In genomic region chr11:103262412-103263267, GRCm38 (mm10) we compare ENCODE assay signal across 9 mouse cellular contexts. TPM values are rescaled to one million over a fixed set of nuclear protein-coding genes. Genes with fewer than 3 reads are reported as not detected.
DNase-seq lines count a peak whose midpoint lies in the region; ATAC-seq lines count a peak whose summit lies in the region.
"Had no signal": no experiment of that assay in that cellular context is flagged by ENCODE, and none has a peak within 500 bp of the region (broad histone marks: within the 10 kb centered on the region; RNA-seq: fewer than 3 reads in every experiment).

No protein-coding gene starts in this region.

- DNase-seq in liver: no peak
- DNase-seq in kidney, postnatal 10 days: peak; percentile 59
- DNase-seq in thymus, postnatal 4 days: peak; percentile 78
- DNase-seq in right cerebral cortex, postnatal 25 days: no peak
- no peak for DNase-seq in cerebellum, adult 11 months

- H3K36me3 ChIP-seq in liver, embryonic 12.5 days: no peaks in the 10 kb centered on the region
- no peaks in the 10 kb centered on the region for H3K36me3 ChIP-seq in heart, embryonic 12.5 days
- no peaks in the 10 kb centered on the region for H3K36me3 ChIP-seq in midbrain, embryonic 15.5 days (replicated peaks)

- H3K27ac ChIP-seq in liver, embryonic 12.5 days: no peak overlapping the region
- 0 out of 2 replicates have a peak overlapping the region, but pooled peaks have one; percentile 19 for H3K27ac ChIP-seq in heart, embryonic 12.5 days (ENCODE audit: poor library complexity, severe bottlenecking)
- H3K27ac ChIP-seq in midbrain, embryonic 15.5 days: no peak overlapping the region

- no peak overlapping the region for H3K9ac ChIP-seq in liver, embryonic 12.5 days
- peak overlapping the region; percentile 48; the same call in 1 of the 2 replicates for H3K9ac ChIP-seq in heart, embryonic 12.5 days
- peak overlapping the region; percentile 4; the same call in 1 of the 2 replicates for H3K9ac ChIP-seq in midbrain, embryonic 15.5 days

- 58% methylated on average over 20 of the region's 20 CpGs for WGBS in liver, embryonic 12.5 days (ENCODE audit: insufficient replicate concordance)
- 59% methylated on average over 20 of the region's 20 CpGs for WGBS in heart, embryonic 12.5 days
- WGBS in midbrain, embryonic 15.5 days: 65% methylated on average over 20 of the region's 20 CpGs

- H3K4me1 ChIP-seq in liver, embryonic 12.5 days: peaks cover 58% of the 10 kb centered on the region
- peaks cover 34% of the 10 kb centered on the region for H3K4me1 ChIP-seq in heart, embryonic 12.5 days (replicated peaks)
- peaks cover 53% of the 10 kb centered on the region for H3K4me1 ChIP-seq in midbrain, embryonic 15.5 days

- H3K4me3 ChIP-seq in liver, embryonic 12.5 days: no peak overlapping the region
- H3K4me3 ChIP-seq in heart, embryonic 12.5 days: no peak overlapping the region
- no peak overlapping the region for H3K4me3 ChIP-seq in midbrain, embryonic 15.5 days

- ATAC-seq in liver, embryonic 12.5 days: no peak
- ATAC-seq in heart, embryonic 12.5 days (ENCODE audit: insufficient number of reproducible peaks, low FRiP score): no peak
- ATAC-seq in midbrain, embryonic 15.5 days (replicated peaks): no peak

- peak overlapping the region; percentile 8 for H3K4me2 ChIP-seq in liver, embryonic 12.5 days
- peak overlapping the region; percentile 41; the same call in 1 of the 2 replicates for H3K4me2 ChIP-seq in heart, embryonic 12.5 days
- H3K4me2 ChIP-seq in midbrain, embryonic 15.5 days: 0 out of 2 replicates have a peak overlapping the region, but pooled peaks have one; percentile 14

- 0 out of 2 replicates have a peak, but pooled peaks cover 16% of the 10 kb centered on the region for H3K27me3 ChIP-seq in liver, embryonic 12.5 days (replicated peaks)
- H3K27me3 ChIP-seq in heart, embryonic 12.5 days (replicated peaks): no peaks in the 10 kb centered on the region
- no peaks in the 10 kb centered on the region for H3K27me3 ChIP-seq in midbrain, embryonic 15.5 days (replicated peaks)

- H3K9me3 ChIP-seq in liver, embryonic 12.5 days (replicated peaks): no peaks in the 10 kb centered on the region
- H3K9me3 ChIP-seq in heart, embryonic 12.5 days (replicated peaks): no peaks in the 10 kb centered on the region
- no peaks in the 10 kb centered on the region for H3K9me3 ChIP-seq in midbrain, embryonic 15.5 days

RNA-seq across cellular contexts. Expression of gene Map3k14, which starts 4.6 kb away (rescaled TPM):
- polyA plus RNA-seq in liver, embryonic 12.5 days (2016; fragmentation: Nextera tagmentation; extraction: Ambion mirVana): 0.84 and 0.93 TPM in 2 replicates
- polyA plus RNA-seq in heart, embryonic 12.5 days (2016; fragmentation: Nextera tagmentation; extraction: Ambion mirVana): 2.0 and 2.6 TPM in 2 replicates
- polyA plus RNA-seq in midbrain, embryonic 15.5 days (2015; fragmentation: Nextera tagmentation; extraction: Ambion mirVana): 3.9 and 5.0 TPM in 2 replicates

RNA-seq across cellular contexts. Expression of gene Spata32, which starts 44.4 kb away (rescaled TPM):
- not detected in 2 replicates for polyA plus RNA-seq in liver, embryonic 12.5 days (2016; fragmentation: Nextera tagmentation; extraction: Ambion mirVana)
- polyA plus RNA-seq in heart, embryonic 12.5 days (2016; fragmentation: Nextera tagmentation; extraction: Ambion mirVana): not detected in 2 replicates
- 0.66 and 0.71 TPM in 2 replicates for polyA plus RNA-seq in midbrain, embryonic 15.5 days (2015; fragmentation: Nextera tagmentation; extraction: Ambion mirVana)
- polyA plus RNA-seq: large intestine, adult 2 months had no signal

RNA-seq across cellular contexts. Expression of gene 1700023F06Rik, which starts 54.3 kb away (rescaled TPM):
- 0.11 TPM in 1 of 2 replicates, not detected in the other for polyA plus RNA-seq in liver, embryonic 12.5 days (2016; fragmentation: Nextera tagmentation; extraction: Ambion mirVana)
- polyA plus RNA-seq in heart, embryonic 12.5 days (2016; fragmentation: Nextera tagmentation; extraction: Ambion mirVana): 0.17 TPM in 1 of 2 replicates, not detected in the other
- polyA plus RNA-seq in midbrain, embryonic 15.5 days (2015; fragmentation: Nextera tagmentation; extraction: Ambion mirVana): 1.6 and 1.9 TPM in 2 replicates

Comparison
In these comparisons a context has a peak if more than half of its experiments do, and no peak if none do; other contexts are left out.
1. DNase-seq: peak in kidney, postnatal 10 days (single experiment) and thymus, postnatal 4 days (single experiment); none in liver (single experiment), right cerebral cortex, postnatal 25 days (single experiment) and cerebellum, adult 11 months (single experiment).
2. Peak in every context shown above with its lines, with median percentiles within 50 percentile points of each other: H3K4me2 ChIP-seq.